Mouse (Mus musculus) brain, embryonic 14.5 days (tissue): ENCODE results near the gene Atf6. TPM values are rescaled to one million over a fixed set of nuclear protein-coding genes. Genes with fewer than 3 reads are reported as not detected.

Source experiments
- DNase-seq: peaks from one replicate; pipeline ENCODE4 v3.0.0-alpha.2; 2011; ENCODE audit warnings: low read depth
- CTCF ChIP-seq: fragments of 200-500 bp; IDR thresholded peaks from 2 replicates; pipeline ENCODE4 v1.5.1; 2012; ENCODE audit warnings: inconsistent platforms, mild to moderate bottlenecking, moderate library complexity, borderline replicate concordance; ENCODE audit not compliant: insufficient read depth, insufficient read length; ENCODE audit errors: extremely low read depth
- POLR2A ChIP-seq: fragments of 200-500 bp; IDR thresholded peaks from 2 replicates; pipeline ENCODE4 v1.6.1; 2012; ENCODE audit warnings: mild to moderate bottlenecking, inconsistent platforms, borderline replicate concordance; ENCODE audit not compliant: poor library complexity, insufficient read depth, insufficient read length, severe bottlenecking; ENCODE audit errors: extremely low read depth
- polyA plus RNA-seq: library from polyadenylated mRNA; depleted of rRNA; stranded (reverse); fragments of >200 nt; gene quantifications from 2 replicates; pipeline ENCODE4 v1.2.3, GENCODE M21; 2012

Atf6 gene
- polyA plus RNA-seq, 1 experiment: 10.9 TPM

DNA sequence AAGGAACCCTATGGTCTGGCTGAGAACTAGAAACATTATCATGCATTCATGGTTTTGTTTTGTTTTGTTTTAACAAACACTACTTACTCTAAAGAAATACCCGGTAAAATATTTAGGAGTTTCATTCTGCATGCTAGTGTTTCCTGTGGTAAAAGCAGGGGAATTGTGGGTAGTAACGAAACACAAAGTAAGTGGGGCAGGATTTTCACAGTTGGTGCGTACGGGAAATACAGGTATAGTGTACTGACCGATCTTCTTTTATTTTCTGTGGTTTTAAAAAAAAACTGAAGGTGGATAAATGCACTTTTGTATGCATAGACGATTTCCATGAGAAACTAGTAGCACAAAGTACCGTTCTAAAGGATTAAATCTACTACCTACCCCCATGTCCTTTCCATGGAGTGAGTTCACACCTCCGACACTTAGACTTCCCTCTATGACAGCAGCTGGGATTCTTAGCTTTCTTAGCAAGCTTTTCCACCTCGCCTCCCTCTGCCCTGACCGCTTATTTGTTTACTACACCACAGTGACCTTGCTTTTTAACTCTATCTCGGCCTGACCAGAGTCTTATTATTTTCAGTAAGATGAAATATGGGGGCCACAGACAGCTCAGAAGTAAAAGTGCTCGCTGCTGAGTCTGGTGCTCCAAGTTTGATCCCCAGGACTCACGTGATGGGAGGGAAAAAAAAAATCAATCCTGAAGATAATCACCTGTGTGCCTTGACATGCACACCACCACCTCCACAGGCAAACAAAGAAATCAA lies 5.7 kb downstream of the Atf6 start:
- no peak for DNase-seq
- TF ChIP-seq CTCF (no peak), POLR2A (no peak)

DNA sequence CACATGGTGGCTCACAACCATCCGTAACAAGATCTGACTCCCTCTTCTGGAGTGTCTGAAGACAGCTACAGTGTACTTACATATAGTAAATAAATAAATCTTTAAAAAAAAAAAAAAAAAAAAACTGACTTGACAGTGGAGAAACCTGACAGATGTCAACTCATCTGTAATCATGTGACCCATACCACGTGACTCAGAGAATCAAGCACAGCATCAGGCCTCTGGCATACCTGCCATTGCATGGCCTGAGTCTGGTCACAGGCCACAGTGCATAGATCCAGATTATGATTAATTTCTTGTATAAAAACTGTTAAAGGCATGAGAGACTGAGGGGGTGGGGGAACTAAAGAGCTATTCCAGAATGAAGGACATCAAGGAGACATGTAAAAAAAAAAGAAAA lies 8.7 kb downstream of the Atf6 start:
- TF ChIP-seq POLR2A (no peak), CTCF (no peak)
- DNase-seq: no peak

DNA sequence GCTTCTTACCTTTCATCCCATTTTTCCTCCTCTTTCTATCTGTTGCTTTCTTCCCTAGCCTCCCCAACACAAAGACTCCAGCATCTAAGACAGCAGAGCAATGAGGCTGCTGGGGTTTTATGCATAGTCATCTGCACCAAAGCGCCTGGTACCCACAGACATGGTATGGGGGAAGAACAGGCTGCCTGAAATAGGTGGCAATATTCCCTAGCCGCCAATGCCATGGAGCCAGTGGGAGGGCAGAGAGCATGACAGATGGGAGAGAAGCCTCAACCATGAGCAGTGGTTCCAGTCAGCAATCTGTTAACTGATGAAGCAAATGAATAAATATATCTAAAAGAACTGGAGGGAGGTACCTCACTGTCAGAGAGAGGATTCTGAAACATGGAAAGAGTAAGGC lies 10.2 kb downstream of the Atf6 start:
- TF ChIP-seq CTCF (no peak), POLR2A (no peak)
- DNase-seq: no peak

DNA sequence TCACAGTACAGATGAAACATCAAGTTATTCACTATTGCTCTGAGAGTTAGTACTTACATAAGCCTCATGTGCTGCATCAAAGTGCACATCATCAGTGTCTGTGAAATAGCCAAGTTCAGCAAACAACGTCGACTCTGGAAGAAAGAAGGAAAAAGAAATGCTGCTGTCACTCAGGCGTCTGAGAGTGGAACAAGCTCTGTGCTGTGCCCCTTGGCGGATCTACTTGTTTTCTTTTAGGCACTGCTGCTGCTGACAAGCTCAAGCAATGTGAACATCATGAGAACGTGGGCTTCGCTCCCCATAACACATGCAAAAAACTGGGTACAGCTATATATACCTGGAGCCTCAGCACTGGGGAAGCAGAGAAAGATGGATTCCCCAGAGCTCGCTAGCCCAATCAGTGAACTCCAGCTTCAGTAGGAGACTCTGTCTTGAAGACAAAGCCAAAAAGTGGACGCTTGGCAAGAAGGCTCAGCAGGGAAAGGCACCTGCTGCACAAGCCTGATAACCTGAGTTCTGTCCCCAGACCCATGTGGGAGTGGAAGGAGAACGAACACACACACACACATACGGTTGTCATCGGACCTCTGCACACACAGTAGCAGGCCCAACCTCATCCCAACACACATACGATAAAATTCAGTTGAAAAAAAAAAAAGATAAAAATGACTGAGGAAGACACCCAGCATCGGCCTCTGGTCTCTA lies 12.4 kb downstream of the Atf6 start:
- no peak for DNase-seq
- TF ChIP-seq CTCF (no peak), POLR2A (no peak)

DNA sequence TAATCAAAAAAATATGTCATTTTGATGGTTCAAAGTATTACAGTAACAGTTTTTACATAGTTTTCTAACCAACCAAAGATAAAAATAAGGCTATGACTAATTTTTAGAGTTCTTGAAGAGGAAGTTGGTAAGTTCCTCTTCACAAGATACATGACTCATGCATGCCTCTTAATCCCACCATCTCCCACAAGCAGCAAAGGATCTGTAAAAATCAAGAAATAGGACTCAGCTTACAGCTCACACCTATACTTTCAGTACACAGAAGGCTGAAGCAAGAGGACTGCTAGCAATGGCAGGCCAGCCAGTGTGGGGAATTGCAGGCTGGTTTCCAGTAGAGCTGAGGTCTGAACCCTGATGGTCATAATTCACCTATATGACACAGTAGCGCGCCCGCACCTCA lies 14.0 kb downstream of the Atf6 start:
- no peak for DNase-seq
- TF ChIP-seq CTCF (no peak), POLR2A (no peak)

DNA sequence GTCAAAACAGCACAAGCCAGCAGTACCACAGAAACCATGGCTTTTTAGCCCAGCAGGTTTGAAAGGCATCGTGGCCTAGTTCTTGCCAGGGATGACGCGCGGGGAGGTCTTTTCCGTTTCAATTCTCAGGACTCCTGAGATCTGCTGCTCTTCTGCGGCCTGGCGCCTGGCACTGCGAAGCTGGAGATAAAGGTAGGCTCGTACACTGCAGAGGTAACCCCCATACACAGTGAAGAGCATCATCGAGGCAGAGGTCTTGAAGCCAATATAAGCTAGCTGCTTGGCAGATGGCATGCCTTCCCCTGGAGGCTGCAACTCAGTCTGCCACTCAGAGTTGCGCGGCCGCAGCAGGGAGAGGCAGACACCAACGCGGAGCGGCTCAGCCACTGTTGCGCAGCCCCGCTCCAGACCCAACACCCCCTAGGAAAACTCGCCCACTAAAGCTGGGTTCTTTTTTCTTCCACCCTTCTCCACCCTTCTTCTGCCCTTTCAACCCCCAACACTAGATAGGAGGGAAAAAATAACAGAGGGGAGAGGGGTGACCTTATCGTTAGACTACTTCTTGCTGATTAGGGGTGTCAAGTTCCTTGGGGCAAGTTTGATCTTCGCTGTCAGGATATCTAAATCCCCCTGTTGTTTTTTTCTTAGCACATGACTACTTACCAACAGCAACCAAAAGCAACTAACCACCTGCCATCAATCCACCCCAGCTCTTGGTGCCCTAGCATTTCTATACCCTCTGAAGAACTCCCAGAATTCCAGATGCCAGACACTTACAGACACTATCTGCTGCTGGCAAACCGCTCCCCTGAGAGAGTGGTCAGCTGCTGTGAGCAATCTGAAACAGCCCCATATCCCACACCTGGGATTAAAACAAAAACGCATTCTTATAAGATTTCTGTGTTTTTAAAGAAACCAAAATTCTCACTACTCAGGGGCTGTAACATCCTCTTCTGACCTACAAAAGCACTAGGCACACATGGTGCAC lies 16.6 kb downstream of the Atf6 start:
- TF ChIP-seq CTCF (no peak), POLR2A (no peak)
- DNase-seq: no peak

DNA sequence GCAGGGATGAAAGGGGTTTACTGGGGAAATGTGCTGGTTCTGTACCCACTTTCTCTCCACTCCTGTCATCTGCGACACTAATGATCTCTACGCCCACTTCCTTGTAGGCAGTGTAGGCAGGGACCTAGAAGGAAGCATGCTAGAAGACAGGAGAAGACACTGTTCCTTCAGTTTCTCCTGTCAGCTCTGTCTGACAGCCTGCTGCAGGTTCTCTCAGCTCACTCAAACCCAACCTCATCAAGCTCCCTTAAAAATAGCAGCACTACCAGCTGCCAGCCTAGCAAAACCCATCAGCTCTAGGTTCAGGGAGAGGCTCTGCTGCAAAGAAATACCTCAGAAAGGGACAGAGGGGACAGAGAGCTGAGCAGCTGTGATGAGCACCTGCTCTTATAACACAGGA lies 17.6 kb downstream of the Atf6 start:
- DNase-seq: no peak
- TF ChIP-seq CTCF: no peak
- TF ChIP-seq POLR2A: no peak

DNA sequence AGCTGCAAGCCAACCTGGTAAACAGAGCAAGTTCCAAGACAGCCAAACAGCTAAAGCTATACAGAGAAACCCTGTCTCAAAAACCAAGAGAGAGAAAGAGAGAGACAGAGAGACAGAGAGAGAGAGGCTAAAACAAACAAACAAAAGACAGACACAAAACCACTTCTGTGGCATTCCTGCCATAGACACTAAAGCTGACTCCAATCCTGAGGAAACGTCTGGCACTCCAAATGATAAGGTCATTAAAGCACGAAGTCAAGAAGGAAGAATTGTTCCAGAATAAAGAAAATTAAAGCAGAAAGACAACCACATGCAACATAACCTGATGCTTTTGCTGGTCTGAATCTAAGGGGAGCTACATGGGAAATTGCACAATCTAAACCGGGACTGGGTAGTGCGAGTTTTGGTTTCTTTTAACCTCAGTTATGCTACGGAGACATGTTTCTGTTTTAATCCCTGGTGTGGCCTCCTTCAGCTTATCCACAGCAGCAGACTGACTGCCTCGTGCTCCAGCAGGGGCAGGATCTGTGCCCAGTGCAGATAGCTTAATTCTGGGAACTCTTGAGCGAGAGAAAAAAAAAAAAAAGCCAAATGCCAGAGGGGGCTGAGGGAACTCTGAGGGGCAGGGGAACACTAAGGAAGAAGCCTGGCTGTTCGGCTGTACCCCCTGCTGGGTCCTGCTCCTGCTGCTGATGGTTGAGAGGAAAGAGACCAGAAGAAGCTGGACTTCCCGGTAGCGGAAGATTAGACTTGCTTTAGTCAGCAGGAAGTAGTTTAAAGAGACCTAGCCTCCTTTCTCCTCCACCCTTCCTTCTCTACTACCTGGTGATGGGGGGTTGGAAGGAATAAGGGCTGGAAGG lies 21.9 kb downstream of the Atf6 start:
- DNase-seq: no peak
- no peak for TF ChIP-seq POLR2A
- no peak for TF ChIP-seq CTCF

DNA sequence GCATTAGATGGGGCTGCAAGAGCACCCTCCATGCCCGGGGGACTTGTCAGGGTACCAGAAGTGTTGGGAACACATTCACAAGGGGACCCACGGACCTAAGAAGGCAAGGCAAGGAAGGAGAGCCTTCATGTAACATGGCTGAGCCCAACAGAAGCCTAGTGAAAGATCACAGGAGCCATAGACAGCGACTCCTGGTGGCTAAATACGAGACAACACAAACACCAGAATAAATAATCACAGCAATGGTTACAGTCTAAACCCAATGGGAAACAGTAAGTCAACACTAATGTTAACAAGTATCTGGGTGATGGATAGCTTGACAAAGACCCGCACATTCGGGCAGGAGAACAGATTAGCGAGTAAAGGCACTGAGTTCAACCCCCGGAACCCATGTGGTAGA lies 23.2 kb downstream of the Atf6 start:
- TF ChIP-seq CTCF (peak; percentile 64; the same call in 1 of the 2 replicates), POLR2A (no peak)
- peak; percentile 62 for DNase-seq

DNA sequence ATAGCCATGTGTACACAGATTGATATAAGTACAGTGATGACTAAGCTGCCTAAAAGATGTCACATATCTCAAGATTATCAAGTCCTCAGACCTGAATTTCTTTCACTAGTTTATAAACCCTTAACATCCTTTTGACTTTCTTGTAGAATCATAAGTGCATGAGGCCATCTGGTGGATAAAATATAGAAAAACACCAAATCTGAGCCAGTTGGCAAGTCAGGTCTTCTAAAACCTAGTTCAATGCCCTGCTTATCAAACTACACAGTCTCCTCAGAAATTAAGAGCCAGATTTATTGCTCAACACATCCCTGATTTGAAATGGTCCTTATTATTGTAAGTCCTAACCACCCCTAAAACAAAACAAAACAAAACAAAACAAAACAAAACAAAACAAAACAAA lies 27.9 kb downstream of the Atf6 start:
- no peak for TF ChIP-seq CTCF
- TF ChIP-seq POLR2A: no peak
- peak; percentile 83 for DNase-seq
